Mouse (Mus musculus) lung, postnatal 0 days (tissue): ENCODE measurements at regions not wholly inside any gene's neighbourhood (a gene's known extent, or its start where the extent isn't known, plus 50 kb on each side); places are given as distances from the start of the nearest gene placed in this dataset.

Experiments used
- ATAC-seq: fragments of 200-750 bp; cut with Nextera tagmentation; 2 replicates; pipeline ENCODE4 v1.8.0; 2017; ENCODE audit warnings: moderate library complexity
- DNase-seq: peaks from one replicate; pipeline ENCODE4 v3.0.0-alpha.2; 2016; ENCODE audit warnings: low spot score
- H3K27ac ChIP-seq: fragments of 300-500 bp; sonication (generic); 2 replicates; pipeline ENCODE4 v1.5.1; 2014; ENCODE audit warnings: antibody characterized with exemption, mild to moderate bottlenecking, low read length, mixed read lengths
- H3K27me3 ChIP-seq: fragments of 300-500 bp; sonication (generic); replicated peaks from 2 replicates; pipeline ENCODE4 v1.6.1; 2014; ENCODE audit warnings: low read length, mixed read lengths; ENCODE audit not compliant: insufficient read depth
- H3K36me3 ChIP-seq: fragments of 300-500 bp; sonication (generic); 2 replicates; pipeline ENCODE4 v1.6.1; 2014; ENCODE audit warnings: low read length, mixed read lengths; ENCODE audit not compliant: insufficient read depth
- H3K4me1 ChIP-seq: fragments of 300-500 bp; sonication (generic); 2 replicates; pipeline ENCODE4 v1.6.1; 2014; ENCODE audit warnings: antibody characterized with exemption, low read depth, low read length, mixed read lengths; ENCODE audit not compliant: insufficient read depth
- H3K4me2 ChIP-seq: fragments of 300-500 bp; sonication (generic); replicated peaks from 2 replicates; pipeline ENCODE4 v1.6.1; 2014; ENCODE audit warnings: low read depth, mild to moderate bottlenecking, low read length, moderate library complexity, mixed read lengths
- H3K4me3 ChIP-seq: fragments of 300-500 bp; sonication (generic); 2 replicates; pipeline ENCODE4 v1.5.1; 2014; ENCODE audit warnings: low read depth, low read length
- H3K9ac ChIP-seq: fragments of 300-500 bp; sonication (generic); replicated peaks from 2 replicates; pipeline ENCODE4 v1.6.1; 2014; ENCODE audit warnings: low read depth, mild to moderate bottlenecking
- H3K9me3 ChIP-seq: fragments of 300-500 bp; sonication (generic); 2 replicates; pipeline ENCODE4 v1.6.1; 2016; ENCODE audit warnings: low read length, mixed read lengths
- CTCF ChIP-seq: IDR thresholded peaks from 2 replicates; pipeline ENCODE4 v1.5.1; 2016; ENCODE audit warnings: antibody characterized with exemption, mild to moderate bottlenecking
- EP300 ChIP-seq: IDR thresholded peaks from 2 replicates; pipeline ENCODE4 v1.6.1; 2016; ENCODE audit warnings: antibody characterized with exemption, mild to moderate bottlenecking, control low read depth
- WGBS: fragments of 180-500 bp; shearing (Covaris S2); extraction: QIAGEN DNeasy Blood & Tissue Kit; methylation state at CpG from one replicate; pipeline ENCODE4 v1.1.7; 2014; 5-methylcytosine and 5-hydroxymethylcytosine counted together

GRCm38 (mm10) chr4:27949970-27950717 lies 862.8 kb upstream of the Epha7 start:
- WGBS = 58% methylated on average over 8 of the region's 8 CpGs
- Histone ChIP-seq H3K4me1 (no peaks in the 10 kb centered on the region), H3K9ac (no peak overlapping the region), H3K4me2 (no peak overlapping the region), H3K27me3 (no peaks in the 10 kb centered on the region), H3K27ac (no peak overlapping the region), H3K36me3 (no peaks in the 10 kb centered on the region), H3K4me3 (no peak overlapping the region), H3K9me3 (no peaks in the 10 kb centered on the region)
- TF ChIP-seq CTCF (no peak), EP300 (no peak)
- no peak for DNase-seq
- no peak for ATAC-seq

- no peaks in the 10 kb centered on the region for H3K9me3 ChIP-seq
- ATAC-seq (no peak), DNase-seq (peak; percentile 64)
- no peaks in the 10 kb centered on the region for H3K36me3 ChIP-seq
- TF ChIP-seq CTCF (peak; percentile 60), EP300 (no peak)
- H3K27me3 ChIP-seq = no peaks in the 10 kb centered on the region
- no peak overlapping the region for H3K9ac ChIP-seq
- H3K4me1 ChIP-seq = no peaks in the 10 kb centered on the region
- no peak overlapping the region for H3K27ac ChIP-seq
- H3K4me3 ChIP-seq = no peak overlapping the region
- WGBS = 24% methylated on average over 7 of the region's 7 CpGs
- no peak overlapping the region for H3K4me2 ChIP-seq
Observed at GRCm38 (mm10) chr4:27965046-27965681, 847.8 kb upstream of the Epha7 start.

- Histone ChIP-seq H3K27me3 (no peaks in the 10 kb centered on the region), H3K36me3 (no peaks in the 10 kb centered on the region), H3K4me1 (no peaks in the 10 kb centered on the region), H3K9me3 (no peaks in the 10 kb centered on the region), H3K4me2 (no peak overlapping the region), H3K9ac (no peak overlapping the region), H3K27ac (no peak overlapping the region), H3K4me3 (no peak overlapping the region)
- no peak for TF ChIP-seq EP300
- no peak for TF ChIP-seq CTCF
- no peak for DNase-seq
- WGBS = 53% methylated on average over 5 of the region's 5 CpGs
- no peak for ATAC-seq
Observed at GRCm38 (mm10) chr4:27970569-27970968, 842.4 kb upstream of the Epha7 start.

GRCm38 (mm10) chr4:27979210-27979771 lies 833.6 kb upstream of the Epha7 start:
- no peak overlapping the region for H3K9ac ChIP-seq
- no peak overlapping the region for H3K27ac ChIP-seq
- DNase-seq (no peak), ATAC-seq (no peak)
- no peak overlapping the region for H3K4me2 ChIP-seq
- no peaks in the 10 kb centered on the region for H3K36me3 ChIP-seq
- no peak overlapping the region for H3K4me3 ChIP-seq
- no peaks in the 10 kb centered on the region for H3K9me3 ChIP-seq
- 68% methylated on average over 4 of the region's 4 CpGs for WGBS
- no peaks in the 10 kb centered on the region for H3K4me1 ChIP-seq
- no peaks in the 10 kb centered on the region for H3K27me3 ChIP-seq
- TF ChIP-seq CTCF = no peak
- TF ChIP-seq EP300 = no peak

GRCm38 (mm10) chr4:27979781-27980180 lies 833.1 kb upstream of the Epha7 start:
- Histone ChIP-seq H3K27me3 (no peaks in the 10 kb centered on the region), H3K4me3 (no peak overlapping the region), H3K27ac (no peak overlapping the region), H3K4me1 (no peaks in the 10 kb centered on the region), H3K4me2 (no peak overlapping the region), H3K9ac (no peak overlapping the region), H3K9me3 (no peaks in the 10 kb centered on the region), H3K36me3 (no peaks in the 10 kb centered on the region)
- no peak for DNase-seq
- WGBS = 66% methylated on average over 10 of the region's 10 CpGs
- TF ChIP-seq CTCF = no peak
- TF ChIP-seq EP300 = no peak
- ATAC-seq = no peak

- H3K4me3 ChIP-seq = no peak overlapping the region
- DNase-seq = no peak
- no peaks in the 10 kb centered on the region for H3K27me3 ChIP-seq
- no peaks in the 10 kb centered on the region for H3K36me3 ChIP-seq
- no peaks in the 10 kb centered on the region for H3K9me3 ChIP-seq
- H3K4me1 ChIP-seq = no peaks in the 10 kb centered on the region
- TF ChIP-seq EP300 (no peak), CTCF (no peak)
- no peak for ATAC-seq
- no peak overlapping the region for H3K27ac ChIP-seq
- WGBS = 83% methylated on average over 3 of the region's 3 CpGs
- H3K4me2 ChIP-seq = no peak overlapping the region
- no peak overlapping the region for H3K9ac ChIP-seq
Observed at GRCm38 (mm10) chr4:27981309-27981708, 831.6 kb upstream of the Epha7 start.
